Mouse (Mus musculus) liver, embryonic 14 days (tissue): ENCODE data around the gene Hist1h3g. TPM values are rescaled to one million over a fixed set of nuclear protein-coding genes. Genes with fewer than 3 reads are reported as not detected.

Experiments used
- polyA plus RNA-seq: library from polyadenylated mRNA; depleted of rRNA; stranded (reverse); fragments of >200 nt; gene quantifications from 2 replicates; pipeline ENCODE4 v1.2.3, GENCODE M21; 2012; rRNA removed

The Hist1h3g gene
- polyA plus RNA-seq, 1 experiment: 47.0 TPM

Other genes with a start within 250 kb of the Hist1h3g start
- 6.0 and 6.7 TPM in 2 replicates for gene Zfp322a, start 166.2 kb upstream of the Hist1h3g start, polyA plus RNA-seq
- 3.8 and 4.4 TPM in 2 replicates for gene Abt1, start 111.6 kb upstream of the Hist1h3g start, polyA plus RNA-seq
- gene Btn1a1, start 69.5 kb upstream of the Hist1h3g start, polyA plus RNA-seq: 1.8 and 2.0 TPM in 2 replicates
- gene Btn2a2, start 46.6 kb upstream of the Hist1h3g start, polyA plus RNA-seq: not detected in 2 replicates
- 20.0 and 22.7 TPM in 2 replicates for gene Hist1h4h, start 4.4 kb upstream of the Hist1h3g start, polyA plus RNA-seq
- 254 and 365 TPM in 2 replicates for gene Hist1h2af, start 1.5 kb upstream of the Hist1h3g start, polyA plus RNA-seq
- 6.3 and 6.5 TPM in 2 replicates for gene Hist1h2bh, start 8.0 kb downstream of the Hist1h3g start, polyA plus RNA-seq
- 4.4 and 4.5 TPM in 2 replicates for gene Hist1h3f, start 8.6 kb downstream of the Hist1h3g start, polyA plus RNA-seq
- gene Hist1h4f, start 16.2 kb downstream of the Hist1h3g start, polyA plus RNA-seq: 19.0 and 21.1 TPM in 2 replicates
- 0.66 and 0.96 TPM in 2 replicates for gene Hist1h1d, start 17.8 kb downstream of the Hist1h3g start, polyA plus RNA-seq
- gene Hist1h3e, start 26.9 kb downstream of the Hist1h3g start, polyA plus RNA-seq: 24.2 and 24.8 TPM in 2 replicates
- 11.7 and 13.2 TPM in 2 replicates for gene Hist1h2ae, start 35.8 kb downstream of the Hist1h3g start, polyA plus RNA-seq
- gene Hist1h2bg, start 36.0 kb downstream of the Hist1h3g start, polyA plus RNA-seq: 35.1 and 41.0 TPM in 2 replicates
- 12.1 and 12.6 TPM in 2 replicates for gene Hist1h2bf, start 38.8 kb downstream of the Hist1h3g start, polyA plus RNA-seq
- 8.7 and 8.8 TPM in 2 replicates for gene Hist1h2ad, start 39.0 kb downstream of the Hist1h3g start, polyA plus RNA-seq
- 19.8 and 22.5 TPM in 2 replicates for gene Hist1h3d, start 40.3 kb downstream of the Hist1h3g start, polyA plus RNA-seq
- 7.9 and 8.2 TPM in 2 replicates for gene Hist1h4d, start 46.2 kb downstream of the Hist1h3g start, polyA plus RNA-seq
- gene Hist1h2be, start 85.7 kb downstream of the Hist1h3g start, polyA plus RNA-seq: 2.9 and 3.1 TPM in 2 replicates
- gene Hist1h1e, start 87.1 kb downstream of the Hist1h3g start, polyA plus RNA-seq: 7.8 and 10.5 TPM in 2 replicates
- gene Hist1h2ac, start 148.5 kb downstream of the Hist1h3g start, polyA plus RNA-seq: 1.2 and 1.3 TPM in 2 replicates
- gene Hist1h2bc, start 148.8 kb downstream of the Hist1h3g start, polyA plus RNA-seq: 75.9 and 78.5 TPM in 2 replicates
- 0.13 TPM in 1 of 2 replicates, not detected in the other for gene Hist1h1t, start 160.4 kb downstream of the Hist1h3g start, polyA plus RNA-seq
- 5.9 TPM in 2 replicates for gene Hist1h4c, start 163.0 kb downstream of the Hist1h3g start, polyA plus RNA-seq
- 2.5 and 4.1 TPM in 2 replicates for gene Hfe, start 175.4 kb downstream of the Hist1h3g start, polyA plus RNA-seq
- gene Hist1h1c, start 203.4 kb downstream of the Hist1h3g start, polyA plus RNA-seq: 41.5 and 49.3 TPM in 2 replicates
- 38.4 and 43.0 TPM in 2 replicates for gene Hist1h3c, start 210.2 kb downstream of the Hist1h3g start, polyA plus RNA-seq
- gene Hist1h2bb, start 211.3 kb downstream of the Hist1h3g start, polyA plus RNA-seq: 15.4 and 18.8 TPM in 2 replicates
- gene Hist1h2ab, start 215.7 kb downstream of the Hist1h3g start, polyA plus RNA-seq: 38.0 and 42.8 TPM in 2 replicates
- 36.3 and 37.0 TPM in 2 replicates for gene Hist1h3b, start 216.8 kb downstream of the Hist1h3g start, polyA plus RNA-seq
- gene Hist1h4b, start 221.6 kb downstream of the Hist1h3g start, polyA plus RNA-seq: 20.1 and 25.1 TPM in 2 replicates
- 10.7 and 12.1 TPM in 2 replicates for gene Hist1h4a, start 225.8 kb downstream of the Hist1h3g start, polyA plus RNA-seq
- gene Hist1h3a, start 227.0 kb downstream of the Hist1h3g start, polyA plus RNA-seq: 32.0 and 44.7 TPM in 2 replicates
- 13.8 and 15.6 TPM in 2 replicates for gene Hist1h1a, start 228.2 kb downstream of the Hist1h3g start, polyA plus RNA-seq
- 0.01 and 0.02 TPM in 2 replicates for gene Trim38, start 234.5 kb downstream of the Hist1h3g start, polyA plus RNA-seq